Comparison of ENCODE assay signal across 26 mouse cellular contexts in the genomic region with DNA sequence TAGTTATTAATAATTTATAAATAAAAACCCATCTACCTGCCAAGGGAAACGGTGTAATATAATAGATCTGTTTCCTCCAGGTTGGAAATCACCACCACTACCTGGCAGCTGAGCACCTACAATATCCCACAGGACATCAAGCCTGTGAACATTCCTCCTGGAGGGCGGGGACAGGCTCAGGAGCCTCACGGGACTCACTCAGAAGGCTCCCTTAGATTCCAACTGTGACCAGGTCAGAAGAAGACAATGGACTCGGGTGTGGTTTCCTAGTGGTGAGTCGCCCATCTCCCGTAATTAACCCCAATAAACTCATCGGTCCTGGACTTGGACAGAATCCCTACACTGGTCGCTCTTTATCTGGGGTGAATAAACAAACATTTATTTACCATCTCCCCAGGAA. TPM values are rescaled to one million over a fixed set of nuclear protein-coding genes. Genes with fewer than 3 reads are reported as not detected.
DNase-seq lines count a peak whose midpoint lies in the region; ATAC-seq lines count a peak whose summit lies in the region.
"Had no signal": no experiment of that assay in that cellular context is flagged by ENCODE, and none has a peak within 500 bp of the region (broad histone marks: within the 10 kb centered on the region; RNA-seq: fewer than 3 reads in every experiment).

No protein-coding gene starts in this region.

- no peaks in the 10 kb centered on the region for H3K27me3 ChIP-seq in liver, embryonic 16.5 days (ENCODE audit: control insufficient read depth, insufficient read depth, low read depth, low read length)
- H3K27me3 ChIP-seq: forebrain, embryonic 13.5 days had no signal

- WGBS in liver, embryonic 16.5 days (ENCODE audit: insufficient replicate concordance) = 51% methylated on average over 8 of the region's 8 CpGs

- peak; percentile 92 for DNase-seq in heart, adult 11 months
- no peak for DNase-seq in heart, postnatal 10 days
- DNase-seq in 3T3-L1 (ENCODE audit: low read depth, low spot score) = peak; percentile 9
- peak; percentile 92 for DNase-seq in R1 (ENCODE audit: low read depth, low spot score)
- DNase-seq in c-Kit-positive CD71-positive TER-119-positive erythroid progenitor cells, embryonic 14.5 days (ENCODE audit: low spot score) = no peak
- no peak for DNase-seq in left cerebral cortex, postnatal 25 days (ENCODE audit: low spot score in 2 of 2)
- no peak for DNase-seq in kidney, postnatal 10 days
- DNase-seq: cerebellum, adult 18-20 months; cerebellum, postnatal 25 days; embryo, embryonic 11 days; kidney, adult 18-20 months; lung, postnatal 10 days; right cerebral cortex, postnatal 4 days; thymus, adult 2 months; thymus, postnatal 4 days had no signal

- no peaks in the 10 kb centered on the region for H3K36me3 ChIP-seq in liver, embryonic 16.5 days (ENCODE audit: control insufficient read depth, insufficient read depth)
- H3K36me3 ChIP-seq: heart, embryonic 10.5 days; limb, embryonic 10.5 days had no signal

- no peak overlapping the region for H3K4me2 ChIP-seq in liver, embryonic 16.5 days (ENCODE audit: low read depth, low read length)
- H3K4me2 ChIP-seq: forebrain, embryonic 13.5 days; midbrain, embryonic 11.5 days had no signal

- H3K4me1 ChIP-seq in liver, embryonic 16.5 days (ENCODE audit: control insufficient read depth, low read depth, low read length) = no peaks in the 10 kb centered on the region; the same call in 1 of the 2 replicates
- H3K4me1 ChIP-seq: forebrain, embryonic 13.5 days had no signal

- no peaks in the 10 kb centered on the region for H3K9me3 ChIP-seq in liver, embryonic 16.5 days (replicated peaks; ENCODE audit: control insufficient read depth, low read length)
- H3K9me3 ChIP-seq: forebrain, embryonic 13.5 days; heart, embryonic 10.5 days; limb, embryonic 10.5 days had no signal

- H3K9ac ChIP-seq in liver, embryonic 16.5 days (ENCODE audit: low read depth, low read length) = no peak overlapping the region
- H3K9ac ChIP-seq: forebrain, embryonic 13.5 days; liver, embryonic 14.5 days had no signal

- H3K27ac ChIP-seq in liver, embryonic 16.5 days (ENCODE audit: low read length) = peak overlapping the region; percentile 15; the same call in 1 of the 2 replicates
- H3K27ac ChIP-seq: forebrain, embryonic 13.5 days; heart, embryonic 10.5 days; hindbrain, postnatal 0 days; kidney, postnatal 0 days; left cerebral cortex, adult 2 months; limb, embryonic 10.5 days; liver, embryonic 14.5 days had no signal

- intact Hi-C loops in heart, postnatal 10 days (cut with DNase I) = no loop called here
- intact Hi-C loops in left cerebral cortex, postnatal 25 days (cut with DNase I) = no loop called here

- H3K4me3 ChIP-seq in liver, embryonic 16.5 days (ENCODE audit: low read depth, low read length) = no peak overlapping the region
- H3K4me3 ChIP-seq: forebrain, embryonic 13.5 days; heart, embryonic 10.5 days; left cerebral cortex, adult 2 months; limb, embryonic 10.5 days had no signal

- no peak for ATAC-seq in liver, embryonic 16.5 days (ENCODE audit: low read depth)
- ATAC-seq: CD4-positive, CD25-positive, alpha-beta regulatory T cell, adult 4 months; forebrain, embryonic 13.5 days; hindbrain, postnatal 0 days had no signal

RNA-seq across cellular contexts. Expression of gene Mreg, which starts 39.3 kb away (rescaled TPM):
- total RNA-seq in heart, postnatal 10 days (2021) = 10 to 100 TPM; 30.2 to 31.0 TPM
- polyA plus RNA-seq in liver, embryonic 16.5 days (2015; fragmentation: Nextera tagmentation; extraction: Ambion mirVana) = 8.0 and 8.1 TPM in 2 replicates
- total RNA-seq in left cerebral cortex, postnatal 25 days (2021) = 1 to 10 TPM; 3.5 to 4.6 TPM
- total RNA-seq: hematopoietic stem cell, adult 5-6 weeks had no signal

Comparison
In these comparisons a context has a peak if more than half of its experiments do, and no peak if none do; other contexts are left out.
1. DNase-seq: peak in heart, adult 11 months (single experiment), 3T3-L1 (single experiment) and R1 (single experiment); none in heart, postnatal 10 days (0 of 2), c-Kit-positive CD71-positive TER-119-positive erythroid progenitor cells, embryonic 14.5 days (single experiment), left cerebral cortex, postnatal 25 days (0 of 2) and kidney, postnatal 10 days (single experiment).
2. RNA of gene Mreg, which starts 39.3 kb away (total RNA-seq): 30.2 to 31.0 TPM in heart, postnatal 10 days; 3.5 to 4.6 TPM in left cerebral cortex, postnatal 25 days; every median in the first group is over 4 times any median in the second.